16 mouse cellular contexts compared by ENCODE assay signal in the genomic region with DNA sequence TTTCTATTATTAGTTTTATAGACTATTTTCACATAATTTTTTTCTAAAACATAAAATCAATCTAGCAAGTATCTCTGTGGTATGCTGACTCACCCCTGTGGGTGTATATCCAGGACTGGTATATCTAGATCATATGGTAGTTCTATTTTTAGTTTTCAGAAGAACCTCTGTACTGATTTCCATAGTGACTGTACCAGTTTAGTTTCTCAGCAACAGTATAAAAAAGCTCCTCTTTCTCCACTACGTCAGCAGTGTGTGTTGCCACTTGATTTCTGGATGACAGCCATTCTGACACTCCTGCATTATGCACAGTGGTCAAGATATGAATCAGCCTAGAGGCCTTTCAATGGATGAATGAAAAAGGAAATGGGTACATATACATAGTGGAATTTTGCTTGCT.
A peak's percentile ranks its signal among the peaks of the same experiment; 100 is the strongest.
DNase-seq lines count a peak whose midpoint lies in the region; ATAC-seq lines count a peak whose summit lies in the region.
"Had no signal": no experiment of that assay in that cellular context is flagged by ENCODE, and none has a peak within 500 bp of the region (broad histone marks: within the 10 kb centered on the region; RNA-seq: fewer than 3 reads in every experiment).

No protein-coding gene starts in this region.

- H3K36me3 ChIP-seq in embryonic facial prominence, embryonic 13.5 days, result no peaks in the 10 kb centered on the region
- H3K36me3 ChIP-seq in embryonic facial prominence, embryonic 10.5 days (replicated peaks), result no peaks in the 10 kb centered on the region
- H3K36me3 ChIP-seq in neural tube, embryonic 15.5 days, result no peaks in the 10 kb centered on the region
- H3K36me3 ChIP-seq: G1E; kidney, embryonic 15.5 days; liver, embryonic 12.5 days; midbrain, embryonic 13.5 days had no signal

- DNase-seq in embryonic facial prominence, embryonic 10.5 days (ENCODE audit: low spot score), result no peak
- DNase-seq in left cerebral cortex, adult 11 months (ENCODE audit: low spot score), result peak; percentile 26
- no peak for DNase-seq in left cerebral cortex, postnatal 4 days
- peak; percentile 29 to 53 for DNase-seq in left cerebral cortex, adult 9 months (ENCODE audit: low spot score in 2 of 2)
- no peak for DNase-seq in urinary bladder, postnatal 36 days (ENCODE audit: low spot score in 2 of 2)
- DNase-seq: cerebellum, adult 11-12 months; heart, postnatal 14 days; lung, postnatal 10 days; thymus, postnatal 4 days had no signal

- no peaks in the 10 kb centered on the region for H3K27me3 ChIP-seq in embryonic facial prominence, embryonic 13.5 days
- no peaks in the 10 kb centered on the region for H3K27me3 ChIP-seq in embryonic facial prominence, embryonic 10.5 days (replicated peaks; ENCODE audit: low read depth, poor library complexity, severe bottlenecking)
- H3K27me3 ChIP-seq in neural tube, embryonic 15.5 days (replicated peaks), result no peaks in the 10 kb centered on the region
- H3K27me3 ChIP-seq: kidney, embryonic 15.5 days; liver, embryonic 12.5 days; midbrain, embryonic 13.5 days had no signal

- WGBS in embryonic facial prominence, embryonic 13.5 days, result 36% methylated on average over 1 of the region's 1 CpGs
- WGBS in embryonic facial prominence, embryonic 10.5 days, result 78% methylated on average over 1 of the region's 1 CpGs
- 75% methylated on average over 1 of the region's 1 CpGs for WGBS in neural tube, embryonic 15.5 days

- intact Hi-C loops in left cerebral cortex, postnatal 4 days (cut with DNase I), result no loop called here

- no peak overlapping the region for H3K27ac ChIP-seq in embryonic facial prominence, embryonic 13.5 days
- H3K27ac ChIP-seq in embryonic facial prominence, embryonic 10.5 days (replicated peaks), result no peak overlapping the region
- no peak overlapping the region for H3K27ac ChIP-seq in neural tube, embryonic 15.5 days (replicated peaks)
- H3K27ac ChIP-seq: kidney, embryonic 15.5 days; liver, embryonic 12.5 days; midbrain, embryonic 13.5 days had no signal

- ATAC-seq in embryonic facial prominence, embryonic 13.5 days (ENCODE audit: insufficient number of reproducible peaks, insufficient read depth, low FRiP score, low TSS enrichment, low read depth), result peak; percentile 43; the same call in 1 of the 2 replicates
- ATAC-seq in activated CD4-positive, CD25-positive, alpha-beta regulatory T cell, adult 4 months, result peak; percentile 52
- no peak for ATAC-seq in neural tube, embryonic 15.5 days (ENCODE audit: low FRiP score)
- ATAC-seq: liver, embryonic 12.5 days; midbrain, embryonic 13.5 days had no signal

- H3K4me3 ChIP-seq in embryonic facial prominence, embryonic 13.5 days, result no peak overlapping the region
- no peak overlapping the region for H3K4me3 ChIP-seq in embryonic facial prominence, embryonic 10.5 days
- no peak overlapping the region for H3K4me3 ChIP-seq in neural tube, embryonic 15.5 days (replicated peaks)
- H3K4me3 ChIP-seq: kidney, embryonic 15.5 days; liver, embryonic 12.5 days; midbrain, embryonic 13.5 days had no signal

- H3K9me3 ChIP-seq in embryonic facial prominence, embryonic 13.5 days, result no peaks in the 10 kb centered on the region
- no peaks in the 10 kb centered on the region for H3K9me3 ChIP-seq in embryonic facial prominence, embryonic 10.5 days
- H3K9me3 ChIP-seq in neural tube, embryonic 15.5 days (replicated peaks), result no peaks in the 10 kb centered on the region
- H3K9me3 ChIP-seq: G1E; kidney, embryonic 15.5 days; liver, embryonic 12.5 days; midbrain, embryonic 13.5 days had no signal

- H3K9ac ChIP-seq in embryonic facial prominence, embryonic 13.5 days, result no peak overlapping the region
- no peak overlapping the region for H3K9ac ChIP-seq in neural tube, embryonic 15.5 days (replicated peaks)
- H3K9ac ChIP-seq: kidney, embryonic 15.5 days; liver, embryonic 12.5 days; midbrain, embryonic 13.5 days had no signal

- no peak overlapping the region for H3K4me2 ChIP-seq in embryonic facial prominence, embryonic 13.5 days
- no peak overlapping the region for H3K4me2 ChIP-seq in neural tube, embryonic 15.5 days
- H3K4me2 ChIP-seq: kidney, embryonic 15.5 days; liver, embryonic 12.5 days; midbrain, embryonic 13.5 days had no signal

- H3K4me1 ChIP-seq in embryonic facial prominence, embryonic 13.5 days, result no peaks in the 10 kb centered on the region
- H3K4me1 ChIP-seq in embryonic facial prominence, embryonic 10.5 days, result no peaks in the 10 kb centered on the region
- no peaks in the 10 kb centered on the region for H3K4me1 ChIP-seq in neural tube, embryonic 15.5 days
- H3K4me1 ChIP-seq: kidney, embryonic 15.5 days; liver, embryonic 12.5 days; midbrain, embryonic 13.5 days had no signal

Comparison
In these comparisons a context has a peak if more than half of its experiments do, and no peak if none do; other contexts are left out.
1. DNase-seq: peak in left cerebral cortex, adult 11 months (single experiment) and left cerebral cortex, adult 9 months (2 of 2); none in embryonic facial prominence, embryonic 10.5 days (single experiment), left cerebral cortex, postnatal 4 days (single experiment) and urinary bladder, postnatal 36 days (0 of 2).